8 mouse cellular contexts compared by ENCODE assay signal in genomic region chr7:100706883-100707480, GRCm38 (mm10). TPM values are rescaled to one million over a fixed set of nuclear protein-coding genes. Genes with fewer than 3 reads are reported as not detected.
DNase-seq lines count a peak whose midpoint lies in the region; TF ChIP-seq lines count a peak whose summit lies in the region.

No protein-coding gene starts in this region.

- no peaks in the 10 kb centered on the region for H3K36me3 ChIP-seq in ES-E14 (ENCODE audit: control insufficient read depth, insufficient read depth, low read length, poor library complexity, severe bottlenecking)
- no peaks in the 10 kb centered on the region for H3K36me3 ChIP-seq in forebrain, embryonic 10.5 days (replicated peaks)

- no peaks in the 10 kb centered on the region for H3K9me3 ChIP-seq in ES-E14 (ENCODE audit: control insufficient read depth, insufficient read depth, low read depth, low read length)
- no peaks in the 10 kb centered on the region for H3K9me3 ChIP-seq in forebrain, embryonic 10.5 days

- H3K27ac ChIP-seq in ES-E14 (ENCODE audit: insufficient read depth, low read depth, low read length, poor library complexity, severe bottlenecking), result peak overlapping the region; percentile 99
- H3K27ac ChIP-seq in forebrain, embryonic 10.5 days, result peak overlapping the region; percentile 99
- H3K27ac ChIP-seq in olfactory bulb, adult 2 months (ENCODE audit: insufficient read depth, low read depth, low read length), result peak overlapping the region; percentile 89

- 0% methylated on average over 23 of the region's 23 CpGs for WGBS in forebrain, embryonic 10.5 days
- 1% methylated on average over 23 of the region's 23 CpGs for WGBS in olfactory bulb, adult 2 months

- no peaks in the 10 kb centered on the region for H3K27me3 ChIP-seq in forebrain, embryonic 10.5 days (ENCODE audit: poor library complexity, severe bottlenecking)

- in situ Hi-C loops in ES-E14 (cut with MboI; ENCODE audit: low sequenced_read_pairs in 2 of 2, unreplicated experiment in 2 of 2), result no loop called here

- H3K4me1 ChIP-seq in ES-E14 (ENCODE audit: control insufficient read depth in 2 of 2, insufficient read depth in 2 of 2, low read length in 2 of 2, poor library complexity in 1 of 2), result peaks cover 10 to 12% of the 10 kb centered on the region in 2 experiments
- H3K4me1 ChIP-seq in forebrain, embryonic 10.5 days, result peaks cover 28% of the 10 kb centered on the region
- H3K4me1 ChIP-seq in olfactory bulb, adult 2 months (ENCODE audit: control insufficient read depth, insufficient read depth, low read length), result no peaks in the 10 kb centered on the region

- intact Hi-C loops in left cerebral cortex, postnatal 4 days (cut with DNase I), result no loop called here

- TF ChIP-seq POLR2A in olfactory bulb, adult 2 months (IDR thresholded peaks at IDR 0.05; ENCODE audit: insufficient read depth, low read depth, low read length), result no peak; the same call in 1 of the 2 replicates

- peak; percentile 15 for DNase-seq in kidney, adult 11 months
- DNase-seq in kidney, postnatal 4 days, result no peak
- no peak for DNase-seq in ES-E14 (ENCODE audit: low read depth, low spot score)
- DNase-seq in forebrain, embryonic 10.5 days (ENCODE audit: extremely low spot score, low spot score), result no peak
- DNase-seq in left cerebral cortex, postnatal 4 days, result peak; percentile 10
- DNase-seq in urinary bladder, postnatal 10 days (ENCODE audit: low spot score), result no peak
- DNase-seq in ovary, postnatal 36 days (ENCODE audit: low spot score), result no peak

- TF ChIP-seq CTCF in olfactory bulb, adult 2 months (IDR thresholded peaks at IDR 0.05; ENCODE audit: insufficient read depth, low read depth, low read length), result no peak

- peak overlapping the region; percentile 97 for H3K9ac ChIP-seq in ES-E14 (ENCODE audit: insufficient read depth, low read depth, low read length, poor library complexity, severe bottlenecking)

- peak overlapping the region; percentile 88 to 100 for H3K4me3 ChIP-seq in ES-E14 (ENCODE audit: insufficient read depth in 1 of 2, low read depth in 1 of 2, low read length in 2 of 2, poor library complexity in 1 of 2, severe bottlenecking in 1 of 2)
- H3K4me3 ChIP-seq in forebrain, embryonic 10.5 days, result peak overlapping the region; percentile 89
- H3K4me3 ChIP-seq in olfactory bulb, adult 2 months (ENCODE audit: insufficient read depth, low read depth, low read length), result peak overlapping the region; percentile 84

TF ChIP-seq in ES-E14, 5 proteins besides CTCF, POLR2A, EP300 and RAD21:
- no peak for TF ChIP-seq MAFK (IDR thresholded peaks at IDR 0.05; ENCODE audit: insufficient read depth, low read depth, low read length)
- TF ChIP-seq ZNF384 (IDR thresholded peaks at IDR 0.05; ENCODE audit: low read depth, low read length), result no peak
- TF ChIP-seq HCFC1 (IDR thresholded peaks at IDR 0.05; ENCODE audit: borderline replicate concordance, insufficient read depth, low read length), result no peak
- TF ChIP-seq ZC3H11A (IDR thresholded peaks at IDR 0.05; ENCODE audit: borderline replicate concordance, low read depth, low read length), result no peak
- TF ChIP-seq CHD2 (IDR thresholded peaks at IDR 0.05; ENCODE audit: low read depth, low read length), result no peak
TF ChIP-seq in ES-E14: peak in this region for 0.

RNA-seq across cellular contexts. Expression of gene Fam168a, which starts 0.5 kb away (rescaled TPM):
- 19.1 and 21.1 TPM in 2 replicates for total RNA-seq in ES-E14 (2012; rRNA removed)
- polyA plus RNA-seq in forebrain, embryonic 10.5 days (2016; fragmentation: Nextera tagmentation; extraction: Ambion mirVana), result 30.2 and 35.8 TPM in 2 replicates
- 100 to 1,000 TPM; 240 to 242 TPM for total RNA-seq in left cerebral cortex, postnatal 4 days (2021)
- not detected in 2 replicates for polyA plus RNA-seq in olfactory bulb, adult 2 months (2012; ENCODE audit: insufficient read depth, insufficient read length, low replicate concordance, missing spikeins)

RNA-seq across cellular contexts. Expression of gene Plekhb1, which starts 44.8 kb away (rescaled TPM):
- 4.4 and 4.7 TPM in 2 replicates for total RNA-seq in ES-E14 (2012; rRNA removed)
- 3.2 and 4.0 TPM in 2 replicates for polyA plus RNA-seq in forebrain, embryonic 10.5 days (2016; fragmentation: Nextera tagmentation; extraction: Ambion mirVana)
- total RNA-seq in left cerebral cortex, postnatal 4 days (2021), result 10 to 100 TPM; 11.6 to 14.3 TPM
- not detected in 2 replicates for polyA plus RNA-seq in olfactory bulb, adult 2 months (2012; ENCODE audit: insufficient read depth, insufficient read length, low replicate concordance, missing spikeins)

Comparison
In these comparisons a context has a peak if more than half of its experiments do, and no peak if none do; other contexts are left out.
1. DNase-seq: peak in kidney, adult 11 months (single experiment) and left cerebral cortex, postnatal 4 days (single experiment); none in kidney, postnatal 4 days (0 of 2), ES-E14 (single experiment), forebrain, embryonic 10.5 days (single experiment), urinary bladder, postnatal 10 days (single experiment) and ovary, postnatal 36 days (single experiment).
2. RNA of gene Fam168a, which starts 0.5 kb away (total RNA-seq): 240 to 242 TPM in left cerebral cortex, postnatal 4 days; 19.1 to 21.1 TPM in ES-E14; every median in the first group is over 10 times any median in the second.
3. Peak in every context shown above with its lines, with median percentiles within 50 percentile points of each other: H3K27ac ChIP-seq and H3K4me3 ChIP-seq.